Mouse (Mus musculus): Measurements from ENCODE around the gene Zbtb17. TPM values are rescaled to one million over a fixed set of nuclear protein-coding genes. Genes with fewer than 3 reads are reported as not detected.

Gene Zbtb17
- polyA plus RNA-seq, 1 experiment from 2014 or later, result 30.6 TPM

- Histone ChIP-seq H3K4me1 (ENCODE audit: insufficient read depth) (no peaks in the 10 kb centered on the region), H3K4me3 (ENCODE audit: low read depth, low read length) (no peak overlapping the region), H3K27ac (ENCODE audit: low read depth) (no peak overlapping the region), H3K9ac (no peak overlapping the region), H3K4me2 (no peak overlapping the region), H3K36me3 (ENCODE audit: insufficient read depth) (peaks cover 97% of the 10 kb centered on the region), H3K27me3 (ENCODE audit: insufficient read depth, low read length) (no peaks in the 10 kb centered on the region), H3K9me3 (ENCODE audit: low read depth, low read length) (no peaks in the 10 kb centered on the region)
- ATAC-seq (ENCODE audit: insufficient read depth) (no peak), DNase-seq (no peak)
- TF ChIP-seq CTCF (IDR thresholded peaks at IDR 0.05; ENCODE audit: low read depth), result no peak
- 95% methylated on average over 11 of the region's 11 CpGs for WGBS
Measured at GRCm38 (mm10) chr4:141487581-141487980, 43.1 kb downstream of the Zbtb17 start.

- no peak overlapping the region for H3K27ac ChIP-seq (ENCODE audit: low read depth)
- no peak overlapping the region for H3K9ac ChIP-seq
- no peak for ATAC-seq (ENCODE audit: insufficient read depth)
- no peak overlapping the region for H3K4me3 ChIP-seq (ENCODE audit: low read depth, low read length)
- no peak overlapping the region for H3K4me2 ChIP-seq
- H3K4me1 ChIP-seq (ENCODE audit: insufficient read depth), result no peaks in the 10 kb centered on the region
- 92% methylated on average over 4 of the region's 4 CpGs for WGBS
- peak; percentile 61 for TF ChIP-seq CTCF (IDR thresholded peaks at IDR 0.05; ENCODE audit: low read depth)
- peaks cover 97% of the 10 kb centered on the region for H3K36me3 ChIP-seq (ENCODE audit: insufficient read depth)
- no peaks in the 10 kb centered on the region for H3K9me3 ChIP-seq (ENCODE audit: low read depth, low read length)
- no peaks in the 10 kb centered on the region for H3K27me3 ChIP-seq (ENCODE audit: insufficient read depth, low read length)
- no peak for DNase-seq
Measured at GRCm38 (mm10) chr4:141488670-141489069, 44.2 kb downstream of the Zbtb17 start.

DNA sequence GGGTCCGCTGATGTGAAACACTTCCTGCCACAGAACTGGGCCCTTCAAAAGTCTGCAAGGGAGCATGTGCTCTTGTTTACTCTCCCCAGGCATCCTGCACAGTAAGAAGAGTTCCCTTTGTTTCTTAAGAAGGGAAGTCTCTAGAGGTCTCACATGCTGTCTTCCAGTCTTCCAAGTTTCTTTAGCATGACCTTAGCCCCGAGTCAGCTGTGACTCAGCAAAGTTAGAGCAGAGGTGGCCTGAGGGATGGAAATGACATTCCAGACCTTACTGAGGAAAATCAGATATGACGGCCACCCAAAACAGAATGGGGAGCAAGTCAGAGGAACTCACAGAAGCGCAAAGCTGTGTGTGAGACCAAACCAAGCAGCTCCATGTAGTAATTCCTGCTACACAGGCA, 56.2 kb downstream of the Zbtb17 start:
- DNase-seq (no peak), ATAC-seq (ENCODE audit: insufficient read depth) (no peak)
- Histone ChIP-seq H3K9ac (no peak overlapping the region), H3K4me3 (ENCODE audit: low read depth, low read length) (no peak overlapping the region), H3K36me3 (ENCODE audit: insufficient read depth) (0 out of 2 replicates have a peak, but pooled peaks cover 9% of the 10 kb centered on the region), H3K4me1 (ENCODE audit: insufficient read depth) (no peaks in the 10 kb centered on the region), H3K27me3 (ENCODE audit: insufficient read depth, low read length) (no peaks in the 10 kb centered on the region), H3K27ac (ENCODE audit: low read depth) (no peak overlapping the region), H3K4me2 (no peak overlapping the region), H3K9me3 (ENCODE audit: low read depth, low read length) (no peaks in the 10 kb centered on the region)
- WGBS, result 68% methylated on average over 4 of the region's 4 CpGs
- no peak for TF ChIP-seq CTCF (IDR thresholded peaks at IDR 0.05; ENCODE audit: low read depth)

DNA sequence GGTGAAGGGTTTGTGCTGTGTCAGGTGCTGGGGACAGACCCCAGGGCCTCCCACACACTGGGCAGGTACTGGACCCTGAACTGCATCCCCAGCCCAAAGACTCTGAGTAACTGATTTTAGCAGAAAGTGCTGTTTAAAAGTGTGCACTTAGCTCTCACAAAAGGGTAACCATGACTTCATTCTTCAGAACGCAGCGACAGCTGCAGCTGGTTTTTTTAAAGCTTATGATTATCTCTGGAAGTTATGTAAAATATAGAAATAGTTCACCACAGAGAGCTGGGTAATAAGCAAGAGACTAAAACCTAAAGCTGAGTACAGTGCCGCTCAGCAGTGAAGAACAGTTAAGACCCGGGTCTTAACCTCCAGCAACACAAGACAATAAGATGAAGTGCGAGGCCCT, 56.6 kb downstream of the Zbtb17 start:
- H3K4me1 ChIP-seq (ENCODE audit: insufficient read depth), result no peaks in the 10 kb centered on the region
- no peak overlapping the region for H3K9ac ChIP-seq
- H3K4me3 ChIP-seq (ENCODE audit: low read depth, low read length), result no peak overlapping the region
- ATAC-seq (ENCODE audit: insufficient read depth) (no peak), DNase-seq (no peak)
- no peak overlapping the region for H3K4me2 ChIP-seq
- H3K36me3 ChIP-seq (ENCODE audit: insufficient read depth), result 0 out of 2 replicates have a peak, but pooled peaks cover 6% of the 10 kb centered on the region
- no peak overlapping the region for H3K27ac ChIP-seq (ENCODE audit: low read depth)
- no peaks in the 10 kb centered on the region for H3K9me3 ChIP-seq (ENCODE audit: low read depth, low read length)
- H3K27me3 ChIP-seq (ENCODE audit: insufficient read depth, low read length), result no peaks in the 10 kb centered on the region
- 64% methylated on average over 5 of the region's 5 CpGs for WGBS
- no peak for TF ChIP-seq CTCF (IDR thresholded peaks at IDR 0.05; ENCODE audit: low read depth)

- Histone ChIP-seq H3K36me3 (ENCODE audit: insufficient read depth) (0 out of 2 replicates have a peak, but pooled peaks cover 6% of the 10 kb centered on the region), H3K4me1 (ENCODE audit: insufficient read depth) (peaks cover 10% of the 10 kb centered on the region; the same call in 1 of the 2 replicates), H3K27me3 (ENCODE audit: insufficient read depth, low read length) (no peaks in the 10 kb centered on the region), H3K4me3 (ENCODE audit: low read depth, low read length) (no peak overlapping the region), H3K27ac (ENCODE audit: low read depth) (no peak overlapping the region), H3K9me3 (ENCODE audit: low read depth, low read length) (no peaks in the 10 kb centered on the region), H3K4me2 (no peak overlapping the region), H3K9ac (no peak overlapping the region)
- WGBS, result 72% methylated on average over 5 of the region's 5 CpGs
- TF ChIP-seq CTCF (IDR thresholded peaks at IDR 0.05; ENCODE audit: low read depth), result no peak
- ATAC-seq (ENCODE audit: insufficient read depth) (no peak), DNase-seq (no peak)
Measured at GRCm38 (mm10) chr4:141502723-141503122, 58.3 kb downstream of the Zbtb17 start.

- no peak overlapping the region for H3K4me3 ChIP-seq (ENCODE audit: low read depth, low read length)
- no peaks in the 10 kb centered on the region for H3K27me3 ChIP-seq (ENCODE audit: insufficient read depth, low read length)
- H3K9ac ChIP-seq, result no peak overlapping the region
- WGBS, result 95% methylated on average over 4 of the region's 4 CpGs
- no peak overlapping the region for H3K27ac ChIP-seq (ENCODE audit: low read depth)
- H3K36me3 ChIP-seq (ENCODE audit: insufficient read depth), result 0 out of 2 replicates have a peak, but pooled peaks cover 6% of the 10 kb centered on the region
- no peak for ATAC-seq (ENCODE audit: insufficient read depth)
- H3K4me1 ChIP-seq (ENCODE audit: insufficient read depth), result peaks cover 16% of the 10 kb centered on the region
- no peak overlapping the region for H3K4me2 ChIP-seq
- H3K9me3 ChIP-seq (ENCODE audit: low read depth, low read length), result no peaks in the 10 kb centered on the region
- no peak for DNase-seq
- no peak for TF ChIP-seq CTCF (IDR thresholded peaks at IDR 0.05; ENCODE audit: low read depth)
Measured at GRCm38 (mm10) chr4:141504471-141504870, 60.0 kb downstream of the Zbtb17 start.

DNA sequence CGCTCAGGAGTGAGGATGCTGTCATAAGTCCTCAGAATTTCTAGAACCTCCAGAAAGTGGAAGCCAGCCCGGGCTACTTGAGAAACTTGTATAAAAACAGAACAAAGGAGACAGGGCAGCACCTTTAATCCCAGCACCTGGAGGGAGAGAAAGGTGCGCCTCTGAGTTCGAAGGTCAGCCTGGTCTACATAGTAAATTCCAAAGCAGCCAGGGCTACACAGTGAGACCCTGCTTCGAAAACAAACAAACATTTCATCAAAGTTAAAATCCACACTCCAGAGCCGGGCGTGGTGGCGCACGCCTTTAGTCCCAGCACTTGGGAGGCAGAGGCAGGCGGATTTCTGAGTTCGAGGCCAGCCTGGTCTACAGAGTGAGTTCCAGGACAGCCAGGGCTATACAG, 61.4 kb downstream of the Zbtb17 start:
- no peak for TF ChIP-seq CTCF (IDR thresholded peaks at IDR 0.05; ENCODE audit: low read depth)
- Histone ChIP-seq H3K4me3 (ENCODE audit: low read depth, low read length) (no peak overlapping the region), H3K36me3 (ENCODE audit: insufficient read depth) (no peaks in the 10 kb centered on the region), H3K27ac (ENCODE audit: low read depth) (0 out of 2 replicates have a peak overlapping the region, but pooled peaks have one; percentile 85), H3K9me3 (ENCODE audit: low read depth, low read length) (no peaks in the 10 kb centered on the region), H3K9ac (no peak overlapping the region), H3K27me3 (ENCODE audit: insufficient read depth, low read length) (no peaks in the 10 kb centered on the region), H3K4me1 (ENCODE audit: insufficient read depth) (peaks cover 16% of the 10 kb centered on the region), H3K4me2 (no peak overlapping the region)
- ATAC-seq (ENCODE audit: insufficient read depth), result no peak
- DNase-seq, result no peak
- 89% methylated on average over 10 of the region's 11 CpGs for WGBS
